Mouse (Mus musculus) brain, embryonic 14.5 days (tissue): ENCODE measurements around the gene Abcf2. TPM values are rescaled to one million over a fixed set of nuclear protein-coding genes. Genes with fewer than 3 reads are reported as not detected.
A peak's percentile ranks its signal among the peaks of the same experiment; 100 is the strongest.

Experiments used
- DNase-seq: peaks from one replicate; pipeline ENCODE4 v3.0.0-alpha.2; 2011; ENCODE audit warnings: low read depth
- CTCF ChIP-seq: fragments of 200-500 bp; IDR thresholded peaks from 2 replicates; pipeline ENCODE4 v1.5.1; 2012; ENCODE audit warnings: inconsistent platforms, mild to moderate bottlenecking, moderate library complexity, borderline replicate concordance; ENCODE audit not compliant: insufficient read depth, insufficient read length; ENCODE audit errors: extremely low read depth
- POLR2A ChIP-seq: fragments of 200-500 bp; IDR thresholded peaks from 2 replicates; pipeline ENCODE4 v1.6.1; 2012; ENCODE audit warnings: mild to moderate bottlenecking, inconsistent platforms, borderline replicate concordance; ENCODE audit not compliant: poor library complexity, insufficient read depth, insufficient read length, severe bottlenecking; ENCODE audit errors: extremely low read depth
- polyA plus RNA-seq: library from polyadenylated mRNA; depleted of rRNA; stranded (reverse); fragments of >200 nt; gene quantifications from 2 replicates; pipeline ENCODE4 v1.2.3, GENCODE M21; 2012; rRNA removed

Abcf2 gene
- 75.5 and 85.9 TPM in 2 replicates for polyA plus RNA-seq

- peak; percentile 5; the same call in 1 of the 2 replicates for TF ChIP-seq CTCF
- TF ChIP-seq POLR2A = peak; percentile 80; the same call in 1 of the 2 replicates
- DNase-seq = peak; percentile 100
These were observed at the start of gene Abcf2 for GRCm38 (mm10) chr5:24577183-24577929. TSS of gene Abcf2 (minus strand) at chr5:24577467.

GRCm38 (mm10) chr5:24624822-24625120, 47.5 kb upstream of the Abcf2 start:
- DNase-seq = no peak
- TF ChIP-seq POLR2A (no peak), CTCF (no peak)

- TF ChIP-seq POLR2A (peak; percentile 81), CTCF (no peak)
- DNase-seq = peak; percentile 94
These were observed 46.9 kb upstream of the Abcf2 start, which contains the start of gene Smarcd3 for GRCm38 (mm10) chr5:24623986-24624821. TSS of gene Smarcd3 (minus strand) at chr5:24624411.

DNA sequence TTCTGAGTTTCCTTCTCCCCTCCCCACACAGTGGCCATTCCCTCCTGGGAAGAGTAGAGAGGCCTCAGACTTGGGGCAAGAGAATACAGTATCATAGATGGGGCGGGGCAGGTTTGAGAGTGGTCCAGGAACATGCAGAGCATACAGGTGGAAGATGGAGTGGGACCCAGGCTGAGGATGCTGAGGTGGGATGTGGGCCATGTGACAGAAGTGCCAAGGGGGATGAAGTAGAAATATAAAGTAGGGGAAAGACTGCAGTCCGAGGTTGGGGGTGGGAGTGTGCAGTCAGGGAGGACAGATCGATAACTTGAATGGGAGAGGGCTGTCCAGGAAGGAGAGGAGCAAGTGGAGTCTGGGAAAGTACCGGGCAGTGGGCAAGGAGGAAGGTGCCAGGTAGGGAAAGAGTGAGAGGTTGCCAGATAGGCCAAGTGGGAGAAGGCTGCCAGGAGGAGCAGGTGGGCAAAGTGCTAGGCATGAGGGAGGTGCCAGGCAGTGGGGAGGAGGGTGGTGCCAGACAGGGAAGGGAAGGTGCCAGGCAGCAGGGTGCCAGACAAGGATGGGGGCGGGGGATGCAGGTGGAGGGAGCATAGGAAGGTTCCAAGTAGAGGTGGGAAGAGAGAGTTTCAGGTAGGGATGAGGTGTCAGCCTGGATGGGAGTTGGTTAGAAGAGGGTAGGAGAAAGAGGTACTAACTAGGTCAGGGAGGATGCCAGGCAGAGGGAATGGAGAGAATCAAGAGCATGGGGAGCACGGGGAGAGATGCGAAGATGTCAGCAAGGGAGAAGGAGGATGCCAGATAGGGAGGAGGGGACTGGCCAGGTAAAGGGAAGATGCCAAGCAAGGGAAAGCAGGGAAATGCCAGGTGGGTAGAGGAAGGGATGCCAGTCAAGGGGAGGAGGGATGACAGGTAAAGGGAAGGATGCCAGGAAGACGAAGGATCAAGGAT, 46.0 kb upstream of the Abcf2 start:
- DNase-seq = peak; percentile 71

DNA sequence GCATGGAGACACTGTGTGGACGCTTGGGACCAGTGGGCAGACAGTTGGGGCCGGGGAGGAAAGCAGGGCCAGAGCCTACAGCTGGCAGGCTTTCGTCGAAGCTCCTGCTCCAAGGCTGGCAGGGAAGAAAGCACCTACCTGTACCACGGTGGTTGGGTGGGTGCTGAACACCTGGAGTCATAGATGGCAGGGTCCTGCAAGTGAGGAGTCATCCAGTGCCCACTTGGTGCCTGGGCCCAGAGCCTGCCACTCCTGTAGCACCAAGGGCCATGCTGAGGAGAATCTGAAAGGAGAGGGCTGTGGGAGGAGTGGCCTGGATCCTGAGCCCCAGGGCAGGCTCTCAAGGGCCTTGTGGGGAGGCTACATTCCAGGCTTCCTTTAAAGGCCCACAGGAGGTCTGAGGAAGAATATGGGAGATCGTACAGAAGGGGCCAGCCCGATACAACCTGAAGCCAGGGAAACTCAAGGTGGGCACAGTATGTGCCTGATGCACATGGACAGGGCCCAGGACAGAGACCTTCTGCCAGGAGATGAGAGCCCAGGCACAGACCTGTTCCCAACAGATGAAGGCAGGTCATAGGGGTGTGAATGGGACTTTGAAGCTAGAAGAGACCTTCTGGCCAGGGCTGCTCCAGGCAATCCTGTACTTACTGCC, 45.2 kb upstream of the Abcf2 start:
- TF ChIP-seq CTCF (no peak), POLR2A (no peak)
- no peak for DNase-seq

More for the DNA sequence above, 46.0 kb upstream of the Abcf2 start:
- TF ChIP-seq CTCF = no peak
- no peak for TF ChIP-seq POLR2A

DNA sequence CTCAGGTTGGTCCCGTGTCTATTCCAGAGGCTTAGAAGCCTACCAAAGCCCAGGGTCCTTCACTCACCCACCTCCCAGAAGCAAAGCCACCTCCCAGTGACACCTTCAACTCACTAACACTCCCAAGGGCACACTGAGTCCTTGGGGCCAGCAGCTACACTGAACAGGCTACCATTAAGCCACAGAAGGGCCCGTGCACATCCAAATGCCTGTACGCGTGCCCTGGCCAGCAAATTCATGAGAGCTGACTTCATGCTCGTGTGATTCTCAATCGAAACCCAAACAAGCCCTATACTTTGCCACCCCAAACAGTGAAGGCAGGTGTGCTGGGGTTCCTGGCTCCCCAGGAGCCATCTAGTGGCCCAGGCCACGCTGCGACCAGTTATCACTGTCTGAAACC, 43.4 kb upstream of the Abcf2 start:
- TF ChIP-seq CTCF = no peak
- TF ChIP-seq POLR2A = no peak
- DNase-seq = no peak

- no peak for DNase-seq
- TF ChIP-seq CTCF = no peak
- TF ChIP-seq POLR2A = no peak
These were observed 42.8 kb upstream of the Abcf2 start for GRCm38 (mm10) chr5:24620116-24620515.

DNA sequence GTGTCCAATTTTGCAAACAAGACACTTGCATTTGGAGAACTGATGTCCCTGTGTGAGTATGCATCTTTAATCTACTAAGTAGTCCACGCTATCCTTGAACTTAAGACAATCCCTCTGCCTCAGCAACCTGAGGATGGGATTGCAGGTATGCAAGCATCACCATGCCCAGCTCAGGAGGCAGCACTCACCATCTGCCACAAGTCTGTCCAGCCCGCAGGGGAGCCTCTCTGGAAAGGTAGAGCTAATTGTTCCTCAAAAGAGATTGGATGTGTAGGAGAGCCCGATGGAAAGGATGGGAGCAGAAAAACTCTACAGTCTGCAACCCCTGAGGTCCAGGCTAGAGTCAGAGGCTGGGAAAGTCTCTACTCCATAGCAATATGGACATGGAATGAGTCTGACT, 41.7 kb upstream of the Abcf2 start:
- DNase-seq = no peak
- no peak for TF ChIP-seq CTCF
- no peak for TF ChIP-seq POLR2A

DNA sequence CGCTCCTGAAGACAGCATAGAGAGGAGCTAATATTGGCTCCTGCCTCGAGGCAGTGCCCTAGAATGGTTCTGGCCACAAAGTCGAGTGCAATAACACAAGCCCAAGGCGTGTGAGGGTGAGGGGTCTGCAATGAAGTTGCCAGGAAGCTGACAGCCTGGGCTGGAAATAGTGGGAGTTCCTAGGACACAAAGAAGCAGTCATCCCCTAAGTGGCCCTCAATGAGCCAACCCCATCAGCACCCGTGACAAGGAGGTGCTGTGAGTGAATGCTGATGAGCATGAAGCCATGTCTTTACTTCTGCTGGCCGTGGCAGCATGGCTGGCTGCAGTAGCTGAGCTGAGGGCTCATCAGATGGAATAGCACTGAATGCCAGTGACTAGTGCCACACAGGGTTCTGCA, 37.8 kb upstream of the Abcf2 start:
- TF ChIP-seq POLR2A (no peak), CTCF (no peak)
- no peak for DNase-seq

- no peak for TF ChIP-seq POLR2A
- TF ChIP-seq CTCF = no peak
- no peak for DNase-seq
These were observed 35.0 kb upstream of the Abcf2 start for GRCm38 (mm10) chr5:24612302-24612649.
